Mouse (Mus musculus) megakaryocyte, embryonic 14.5 days (primary cell): ENCODE results near the gene Fdxr. TPM values are rescaled to one million over a fixed set of nuclear protein-coding genes. Genes with fewer than 3 reads are reported as not detected.
A peak's percentile ranks its signal among the peaks of the same experiment; 100 is the strongest.

ENCODE experiments used
- H3K27me3 ChIP-seq: replicated peaks from 2 replicates; pipeline ENCODE3; 2012; ENCODE audit warnings: inconsistent platforms
- H3K36me3 ChIP-seq: replicated peaks from 2 replicates; pipeline ENCODE3; 2012; ENCODE audit warnings: low read length, inconsistent platforms, mixed read lengths
- H3K4me1 ChIP-seq: 2 replicates; pipeline ENCODE4 v1.6.1; 2012; ENCODE audit warnings: inconsistent platforms
- H3K4me3 ChIP-seq: replicated peaks from 2 replicates; pipeline ENCODE3; 2012; ENCODE audit warnings: moderate library complexity, mild to moderate bottlenecking, inconsistent platforms
- H3K9me3 ChIP-seq: 2 replicates; pipeline ENCODE4 v1.6.1; 2012; ENCODE audit warnings: inconsistent platforms
- FLI1 ChIP-seq: IDR thresholded peaks from 2 replicates; pipeline ENCODE4 v1.6.1; 2012; ENCODE audit warnings: low read length, inconsistent platforms, mixed read lengths
- GATA1 ChIP-seq: IDR thresholded peaks from 3 replicates; pipeline ENCODE4 v1.6.1; 2012; ENCODE audit warnings: mixed read lengths, low read length, inconsistent platforms, borderline replicate concordance
- polyA plus RNA-seq: library from polyadenylated mRNA; stranded (reverse); fragments of >175 nt; gene quantifications from 2 replicates; pipeline ENCODE4 v1.2.3, GENCODE M21; 2012; ENCODE audit warnings: low replicate concordance; ENCODE audit not compliant: insufficient read depth

Fdxr gene
- polyA plus RNA-seq, 1 experiment, result 21.8 TPM

DNA sequence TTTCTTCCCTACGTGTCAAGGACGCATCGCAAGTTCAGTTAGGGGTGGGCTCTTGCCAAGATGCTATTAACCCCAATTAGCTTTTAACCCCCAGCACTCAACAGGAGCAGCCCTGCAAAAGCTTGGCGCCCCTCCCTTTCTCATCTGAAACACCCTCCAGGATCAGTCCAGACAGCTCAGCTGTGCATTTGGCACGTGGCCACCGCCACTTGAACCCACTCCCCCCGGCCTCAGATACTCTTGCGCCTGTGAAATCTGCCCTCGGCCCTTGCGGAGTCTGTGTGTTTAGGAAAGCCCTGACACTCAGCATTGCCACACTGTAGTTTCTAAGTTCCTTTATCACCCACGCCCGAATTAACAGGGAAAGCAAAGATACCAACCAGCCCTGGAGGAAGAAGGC is 54.8 kb downstream of the Fdxr start:
- H3K36me3 ChIP-seq, result peaks cover 81% of the 10 kb centered on the region
- H3K27me3 ChIP-seq, result no peaks in the 10 kb centered on the region
- H3K4me3 ChIP-seq, result no peak overlapping the region
- peaks cover 70% of the 10 kb centered on the region for H3K4me1 ChIP-seq
- TF ChIP-seq FLI1 (no peak), GATA1 (no peak)
- H3K9me3 ChIP-seq, result no peaks in the 10 kb centered on the region

DNA sequence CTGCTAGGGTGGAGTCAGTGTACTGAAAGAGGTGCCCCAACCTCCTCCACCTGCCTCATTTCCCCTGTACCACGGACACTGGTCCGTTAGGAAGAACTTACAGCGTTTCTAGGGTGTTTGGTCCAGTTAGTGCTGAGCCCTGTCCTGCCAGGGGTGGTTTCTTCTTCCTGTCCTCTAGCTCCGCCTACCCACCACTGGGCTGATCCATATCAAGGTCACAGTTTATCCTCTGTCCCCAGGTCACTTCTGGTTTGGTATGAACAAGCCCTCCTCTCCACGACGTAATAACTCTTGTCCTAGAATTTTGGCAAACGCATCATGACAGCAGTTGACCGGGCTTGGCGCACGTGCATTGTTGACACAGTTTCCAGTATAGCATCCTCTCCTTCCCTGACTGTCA is 57.2 kb downstream of the Fdxr start:
- peaks cover 78% of the 10 kb centered on the region for H3K36me3 ChIP-seq

DNA sequence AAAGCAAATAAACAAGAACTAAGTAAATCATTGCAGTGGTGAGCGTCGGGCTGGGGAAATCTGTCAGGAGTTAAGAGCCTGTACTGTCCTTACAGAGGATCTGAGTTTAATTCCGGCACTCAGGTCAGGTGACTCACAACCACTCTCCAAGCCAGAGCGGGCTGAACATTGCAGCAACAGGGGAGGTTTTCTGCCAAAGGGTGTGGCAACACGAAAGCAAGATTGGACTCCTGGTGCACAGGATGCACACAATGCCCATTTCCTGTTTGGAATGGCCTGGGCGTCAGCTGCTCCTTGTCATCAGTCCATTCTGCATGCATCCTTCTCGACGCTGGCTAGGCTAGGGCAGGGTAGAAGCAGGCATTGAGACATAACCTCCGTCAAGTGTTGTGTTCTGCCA is 57.6 kb downstream of the Fdxr start:
- H3K4me3 ChIP-seq, result peak overlapping the region; percentile 77
- H3K4me1 ChIP-seq, result peaks cover 51% of the 10 kb centered on the region
- peaks cover 80% of the 10 kb centered on the region for H3K36me3 ChIP-seq
- H3K9me3 ChIP-seq, result no peaks in the 10 kb centered on the region
- no peaks in the 10 kb centered on the region for H3K27me3 ChIP-seq
- no peak for TF ChIP-seq GATA1
- TF ChIP-seq FLI1, result 0 out of 2 replicates have a peak, but pooled peaks have one; percentile 20

More for the DNA sequence above, 57.2 kb downstream of the Fdxr start:
- Histone ChIP-seq H3K4me3 (no peak overlapping the region), H3K27me3 (no peaks in the 10 kb centered on the region), H3K4me1 (peaks cover 52% of the 10 kb centered on the region), H3K9me3 (no peaks in the 10 kb centered on the region)
- TF ChIP-seq FLI1 (no peak), GATA1 (no peak)

Other genes starting within 250 kb of the Fdxr start
- gene Cd300ld5, start 239.3 kb downstream of the Fdxr start, polyA plus RNA-seq, result not detected in 2 replicates
- 1.1 TPM in 1 of 2 replicates, not detected in the other for gene Cd300ld3, start 228.6 kb downstream of the Fdxr start, polyA plus RNA-seq
- gene Cd300e, start 214.9 kb downstream of the Fdxr start, polyA plus RNA-seq, result not detected in 2 replicates
- 8.4 and 19.8 TPM in 2 replicates for gene Rab37, start 185.6 kb downstream of the Fdxr start, polyA plus RNA-seq
- 1.2 and 3.4 TPM in 2 replicates for gene Cd300lf, start 143.1 kb downstream of the Fdxr start, polyA plus RNA-seq
- gene Slc9a3r1, start 113.7 kb downstream of the Fdxr start, polyA plus RNA-seq, result 123 and 223 TPM in 2 replicates
- gene Tmem104, start 89.6 kb downstream of the Fdxr start, polyA plus RNA-seq, result 9.2 and 14.1 TPM in 2 replicates
- gene Nat9, start 89.2 kb downstream of the Fdxr start, polyA plus RNA-seq, result 23.4 and 27.1 TPM in 2 replicates
- not detected in 2 replicates for gene Grin2c, start 9.8 kb downstream of the Fdxr start, polyA plus RNA-seq
- 0.07 TPM in 1 of 2 replicates, not detected in the other for gene Fads6, start 20.6 kb upstream of the Fdxr start, polyA plus RNA-seq
- 0.11 TPM in 1 of 2 replicates, not detected in the other for gene Otop2, start 30.1 kb upstream of the Fdxr start, polyA plus RNA-seq
- gene Ush1g, start 45.0 kb upstream of the Fdxr start, polyA plus RNA-seq, result not detected in 2 replicates
- not detected in 2 replicates for gene Otop3, start 57.7 kb upstream of the Fdxr start, polyA plus RNA-seq
- 1.2 TPM in 1 of 2 replicates, not detected in the other for gene Hid1, start 90.7 kb upstream of the Fdxr start, polyA plus RNA-seq
- not detected in 2 replicates for gene Cdr2l, start 104.9 kb upstream of the Fdxr start, polyA plus RNA-seq
- gene Mrpl58, start 126.7 kb upstream of the Fdxr start, polyA plus RNA-seq, result 67.6 and 78.3 TPM in 2 replicates
- gene Atp5h, start 142.9 kb upstream of the Fdxr start, polyA plus RNA-seq, result 10.1 and 109 TPM in 2 replicates
- gene Kctd2, start 143.1 kb upstream of the Fdxr start, polyA plus RNA-seq, result 13.7 and 36.5 TPM in 2 replicates
- not detected in 2 replicates for gene Trim80, start 163.5 kb upstream of the Fdxr start, polyA plus RNA-seq
- gene Slc16a5, start 185.4 kb upstream of the Fdxr start, polyA plus RNA-seq, result not detected in 2 replicates
- 20.7 and 36.2 TPM in 2 replicates for gene Armc7, start 198.6 kb upstream of the Fdxr start, polyA plus RNA-seq
- 84.5 and 173 TPM in 2 replicates for gene Nt5c, start 214.8 kb upstream of the Fdxr start, polyA plus RNA-seq
- 334 and 807 TPM in 2 replicates for gene Jpt1, start 237.3 kb upstream of the Fdxr start, polyA plus RNA-seq